Mouse (Mus musculus): ENCODE results near the gene Cops7b. TPM values are rescaled to one million over a fixed set of nuclear protein-coding genes. Genes with fewer than 3 reads are reported as not detected.

Cops7b gene
- total and polyA plus RNA-seq, 3 experiments, result 29.1 to 47.6 (median 33.6) TPM

GRCm38 (mm10) chr1:86583709-86584108 lies 1.0 kb downstream of the Cops7b start:
- ATAC-seq (ENCODE audit: extremely low read depth, insufficient number of reproducible peaks, low FRiP score, poor library complexity, severe bottlenecking) (no peak), DNase-seq (ENCODE audit: low spot score) (no peak)
- Histone ChIP-seq H3K9me3 (replicated peaks) (no peaks in the 10 kb centered on the region), H3K4me1 (ENCODE audit: insufficient read depth, low read depth, low read length) (peaks cover 50% of the 10 kb centered on the region), H3K36me3 (replicated peaks) (peaks cover 32% of the 10 kb centered on the region), H3K4me3 (ENCODE audit: low read depth, low read length) (peak overlapping the region; percentile 78), H3K27me3 (ENCODE audit: insufficient read depth, low read length) (no peaks in the 10 kb centered on the region)
- no peak for TF ChIP-seq CTCF (IDR thresholded peaks at IDR 0.05; ENCODE audit: low read depth, low read length)
- no peak for TF ChIP-seq TAL1 (conservative IDR thresholded peaks at IDR 0.05; ENCODE audit: low read depth, low read length)
- no peak for TF ChIP-seq GATA1 (IDR thresholded peaks at IDR 0.05; ENCODE audit: borderline replicate concordance, low read length)
- TF ChIP-seq POLR2AphosphoS5 (IDR thresholded peaks at IDR 0.05; ENCODE audit: insufficient replicate concordance, low read depth, low read length), result no peak

- Histone ChIP-seq H3K9me3 (replicated peaks) (no peaks in the 10 kb centered on the region), H3K4me3 (ENCODE audit: low read depth, low read length) (peak overlapping the region; percentile 78), H3K4me1 (ENCODE audit: insufficient read depth, low read depth, low read length) (peaks cover 44% of the 10 kb centered on the region), H3K27me3 (ENCODE audit: insufficient read depth, low read length) (no peaks in the 10 kb centered on the region), H3K36me3 (replicated peaks) (peaks cover 45% of the 10 kb centered on the region)
- peak; percentile 32; the same call in 1 of the 2 replicates for ATAC-seq (ENCODE audit: extremely low read depth, insufficient number of reproducible peaks, low FRiP score, poor library complexity, severe bottlenecking)
- TF ChIP-seq TAL1 (conservative IDR thresholded peaks at IDR 0.05; ENCODE audit: low read depth, low read length) (no peak), GATA2 (IDR thresholded peaks at IDR 0.05; ENCODE audit: borderline replicate concordance, low read depth, low read length) (no peak)
- DNase-seq (ENCODE audit: low spot score), result peak; percentile 78
Measured at GRCm38 (mm10) chr1:86586992-86587391, 4.3 kb downstream of the Cops7b start.

- peaks cover 97% of the 10 kb centered on the region for H3K36me3 ChIP-seq (replicated peaks)
- TF ChIP-seq POLR2AphosphoS5 (IDR thresholded peaks at IDR 0.05; ENCODE audit: insufficient replicate concordance, low read depth, low read length) (no peak), GATA2 (IDR thresholded peaks at IDR 0.05; ENCODE audit: borderline replicate concordance, low read depth, low read length) (no peak), CTCF (IDR thresholded peaks at IDR 0.05; ENCODE audit: low read depth, low read length) (no peak), TAL1 (conservative IDR thresholded peaks at IDR 0.05; ENCODE audit: low read depth, low read length) (no peak), GATA1 (IDR thresholded peaks at IDR 0.05; ENCODE audit: borderline replicate concordance, low read length) (no peak)
- no peak for DNase-seq (ENCODE audit: low spot score)
- no peak overlapping the region for H3K4me3 ChIP-seq (ENCODE audit: low read depth, low read length)
- H3K9me3 ChIP-seq (replicated peaks), result no peaks in the 10 kb centered on the region
- peaks cover 3% of the 10 kb centered on the region; the same call in 1 of the 2 replicates for H3K4me1 ChIP-seq (ENCODE audit: insufficient read depth, low read depth, low read length)
- ATAC-seq (ENCODE audit: extremely low read depth, insufficient number of reproducible peaks, low FRiP score, poor library complexity, severe bottlenecking), result no peak
- no peaks in the 10 kb centered on the region for H3K27me3 ChIP-seq (ENCODE audit: insufficient read depth, low read length)
Measured at GRCm38 (mm10) chr1:86594539-86594938, 11.8 kb downstream of the Cops7b start.

- no peak overlapping the region for H3K4me3 ChIP-seq (ENCODE audit: low read depth, low read length)
- no peak for DNase-seq (ENCODE audit: low spot score)
- H3K36me3 ChIP-seq (replicated peaks), result peaks cover 97% of the 10 kb centered on the region
- H3K4me1 ChIP-seq (ENCODE audit: insufficient read depth, low read depth, low read length), result no peaks in the 10 kb centered on the region
- no peaks in the 10 kb centered on the region for H3K27me3 ChIP-seq (ENCODE audit: insufficient read depth, low read length)
- no peak for TF ChIP-seq POLR2AphosphoS5 (IDR thresholded peaks at IDR 0.05; ENCODE audit: insufficient replicate concordance, low read depth, low read length)
- no peak for TF ChIP-seq GATA2 (IDR thresholded peaks at IDR 0.05; ENCODE audit: borderline replicate concordance, low read depth, low read length)
- TF ChIP-seq GATA1 (IDR thresholded peaks at IDR 0.05; ENCODE audit: borderline replicate concordance, low read length), result no peak
- no peak for TF ChIP-seq CTCF (IDR thresholded peaks at IDR 0.05; ENCODE audit: low read depth, low read length)
- no peak for TF ChIP-seq TAL1 (conservative IDR thresholded peaks at IDR 0.05; ENCODE audit: low read depth, low read length)
- no peaks in the 10 kb centered on the region for H3K9me3 ChIP-seq (replicated peaks)
- no peak for ATAC-seq (ENCODE audit: extremely low read depth, insufficient number of reproducible peaks, low FRiP score, poor library complexity, severe bottlenecking)
Measured at GRCm38 (mm10) chr1:86595315-86595714, 12.6 kb downstream of the Cops7b start.

GRCm38 (mm10) chr1:86596512-86596911 lies 13.8 kb downstream of the Cops7b start:
- TF ChIP-seq TAL1 (conservative IDR thresholded peaks at IDR 0.05; ENCODE audit: low read depth, low read length), result no peak
- TF ChIP-seq CTCF (IDR thresholded peaks at IDR 0.05; ENCODE audit: low read depth, low read length), result no peak
- no peak for TF ChIP-seq GATA1 (IDR thresholded peaks at IDR 0.05; ENCODE audit: borderline replicate concordance, low read length)
- no peak for TF ChIP-seq POLR2AphosphoS5 (IDR thresholded peaks at IDR 0.05; ENCODE audit: insufficient replicate concordance, low read depth, low read length)
- no peak for TF ChIP-seq GATA2 (IDR thresholded peaks at IDR 0.05; ENCODE audit: borderline replicate concordance, low read depth, low read length)
- Histone ChIP-seq H3K4me3 (ENCODE audit: low read depth, low read length) (no peak overlapping the region), H3K4me1 (ENCODE audit: insufficient read depth, low read depth, low read length) (no peaks in the 10 kb centered on the region), H3K36me3 (replicated peaks) (peaks cover 97% of the 10 kb centered on the region), H3K27me3 (ENCODE audit: insufficient read depth, low read length) (no peaks in the 10 kb centered on the region), H3K9me3 (replicated peaks) (no peaks in the 10 kb centered on the region)
- DNase-seq (ENCODE audit: low spot score) (no peak), ATAC-seq (ENCODE audit: extremely low read depth, insufficient number of reproducible peaks, low FRiP score, poor library complexity, severe bottlenecking) (no peak)

- ATAC-seq (ENCODE audit: extremely low read depth, insufficient number of reproducible peaks, low FRiP score, poor library complexity, severe bottlenecking) (no peak), DNase-seq (ENCODE audit: low spot score) (peak; percentile 31)
- TF ChIP-seq CTCF (IDR thresholded peaks at IDR 0.05; ENCODE audit: low read depth, low read length), result no peak
- no peak for TF ChIP-seq POLR2AphosphoS5 (IDR thresholded peaks at IDR 0.05; ENCODE audit: insufficient replicate concordance, low read depth, low read length)
- TF ChIP-seq GATA1 (IDR thresholded peaks at IDR 0.05; ENCODE audit: borderline replicate concordance, low read length), result no peak
- TF ChIP-seq GATA2 (IDR thresholded peaks at IDR 0.05; ENCODE audit: borderline replicate concordance, low read depth, low read length), result no peak
- TF ChIP-seq TAL1 (conservative IDR thresholded peaks at IDR 0.05; ENCODE audit: low read depth, low read length), result no peak
- no peaks in the 10 kb centered on the region for H3K9me3 ChIP-seq (replicated peaks)
- H3K27me3 ChIP-seq (ENCODE audit: insufficient read depth, low read length), result no peaks in the 10 kb centered on the region
- no peaks in the 10 kb centered on the region for H3K4me1 ChIP-seq (ENCODE audit: insufficient read depth, low read depth, low read length)
- H3K36me3 ChIP-seq (replicated peaks), result peaks cover 99% of the 10 kb centered on the region
- H3K4me3 ChIP-seq (ENCODE audit: low read depth, low read length), result no peak overlapping the region
Measured at GRCm38 (mm10) chr1:86598516-86598915, 15.8 kb downstream of the Cops7b start.

- H3K27me3 ChIP-seq (ENCODE audit: insufficient read depth, low read length), result no peaks in the 10 kb centered on the region
- DNase-seq (ENCODE audit: low spot score) (no peak), ATAC-seq (ENCODE audit: extremely low read depth, insufficient number of reproducible peaks, low FRiP score, poor library complexity, severe bottlenecking) (no peak)
- no peaks in the 10 kb centered on the region for H3K9me3 ChIP-seq (replicated peaks)
- H3K4me1 ChIP-seq (ENCODE audit: insufficient read depth, low read depth, low read length), result no peaks in the 10 kb centered on the region
- TF ChIP-seq CTCF (IDR thresholded peaks at IDR 0.05; ENCODE audit: low read depth, low read length) (no peak), GATA1 (IDR thresholded peaks at IDR 0.05; ENCODE audit: borderline replicate concordance, low read length) (no peak), POLR2AphosphoS5 (IDR thresholded peaks at IDR 0.05; ENCODE audit: insufficient replicate concordance, low read depth, low read length) (no peak), GATA2 (IDR thresholded peaks at IDR 0.05; ENCODE audit: borderline replicate concordance, low read depth, low read length) (no peak), TAL1 (conservative IDR thresholded peaks at IDR 0.05; ENCODE audit: low read depth, low read length) (no peak)
- no peak overlapping the region for H3K4me3 ChIP-seq (ENCODE audit: low read depth, low read length)
- H3K36me3 ChIP-seq (replicated peaks), result peaks cover 98% of the 10 kb centered on the region
Measured at GRCm38 (mm10) chr1:86600117-86600516, 17.4 kb downstream of the Cops7b start.
